Mouse (Mus musculus) ES-E14 (cell line): Measurements from ENCODE around the gene Ntm.

Experiments used
- MAFK ChIP-seq: IDR thresholded peaks from 2 replicates; pipeline ENCODE4 v1.6.1; 2014; ENCODE audit warnings: mild to moderate bottlenecking, low read depth, low read length, inconsistent platforms; ENCODE audit not compliant: insufficient read depth
- ZNF384 ChIP-seq: IDR thresholded peaks from 2 replicates; pipeline ENCODE4 v1.6.1; 2012; ENCODE audit warnings: low read depth, low read length, inconsistent platforms

GRCm38 (mm10) chr9:29660059-29660613 lies 302.8 kb downstream of the Ntm start:
- TF ChIP-seq ZNF384 (no peak), MAFK (no peak)
